Mouse (Mus musculus) A20 (cell line): ENCODE measurements around the gene Rpl13.

Experiments used
- DNase-seq: peaks from one replicate; pipeline ENCODE4 v3.0.0-alpha.2; 2011; ENCODE audit warnings: low read depth, low spot score

Rpl13 gene

DNA sequence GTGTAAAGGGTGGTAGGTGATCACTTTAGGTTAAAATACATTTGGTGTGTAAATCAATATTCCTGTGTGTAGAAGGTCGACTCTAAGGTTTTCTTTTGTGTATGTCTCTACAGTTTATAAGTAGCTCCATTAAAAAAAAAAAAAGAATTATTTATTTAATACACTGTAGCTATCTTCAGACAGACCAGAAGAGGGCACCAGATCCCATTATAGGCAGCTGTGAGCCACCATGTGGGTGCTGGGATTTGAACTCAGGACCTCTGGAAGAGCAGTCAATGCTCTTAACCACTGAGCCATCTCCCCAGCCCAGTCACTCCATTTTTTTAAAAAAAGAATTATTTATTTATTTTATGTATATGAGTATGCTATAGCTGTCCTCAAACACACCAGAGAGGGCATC, 5.9 kb downstream of the Rpl13 start:
- DNase-seq, result peak; percentile 26

DNA sequence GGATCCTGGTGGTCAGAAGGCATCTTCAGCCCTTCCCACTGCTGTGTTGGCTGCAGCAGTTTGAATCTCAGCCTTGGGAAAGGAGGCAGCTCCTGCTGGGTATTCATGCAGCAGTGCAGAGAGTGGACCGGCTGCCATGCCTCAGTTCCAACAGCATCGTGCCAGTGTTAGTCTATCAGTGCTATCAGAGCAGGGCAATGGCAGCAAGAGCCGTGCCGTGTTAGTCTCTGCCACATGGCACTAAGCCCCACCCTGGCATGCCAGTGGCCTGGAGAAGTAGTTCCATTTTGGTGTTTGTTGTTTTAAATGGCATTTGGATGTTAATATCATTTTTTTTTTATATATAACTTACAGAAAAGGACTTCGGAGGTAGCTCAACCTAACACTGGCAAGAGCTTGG, 6.8 kb downstream of the Rpl13 start:
- DNase-seq, result no peak

DNA sequence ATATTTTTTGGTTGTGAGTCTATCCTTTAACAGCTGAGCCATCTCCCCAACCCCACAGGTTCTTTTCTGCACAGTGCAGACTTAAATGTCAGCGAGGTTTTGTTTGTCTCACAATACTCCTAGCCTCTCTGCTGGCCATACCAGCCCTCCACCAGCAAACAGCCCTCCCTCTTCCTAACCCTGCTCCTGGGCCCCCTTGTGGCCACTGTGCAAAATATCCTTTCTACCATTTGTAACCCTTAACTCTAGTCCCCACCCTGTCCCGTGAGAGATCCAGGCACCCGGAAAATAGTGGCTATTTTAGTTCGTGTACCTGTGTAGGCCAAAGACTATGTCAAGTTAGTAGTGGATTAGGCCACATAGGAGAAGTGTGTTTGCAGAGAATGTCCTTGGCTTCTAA, 8.5 kb downstream of the Rpl13 start:
- peak; percentile 66 for DNase-seq

DNA sequence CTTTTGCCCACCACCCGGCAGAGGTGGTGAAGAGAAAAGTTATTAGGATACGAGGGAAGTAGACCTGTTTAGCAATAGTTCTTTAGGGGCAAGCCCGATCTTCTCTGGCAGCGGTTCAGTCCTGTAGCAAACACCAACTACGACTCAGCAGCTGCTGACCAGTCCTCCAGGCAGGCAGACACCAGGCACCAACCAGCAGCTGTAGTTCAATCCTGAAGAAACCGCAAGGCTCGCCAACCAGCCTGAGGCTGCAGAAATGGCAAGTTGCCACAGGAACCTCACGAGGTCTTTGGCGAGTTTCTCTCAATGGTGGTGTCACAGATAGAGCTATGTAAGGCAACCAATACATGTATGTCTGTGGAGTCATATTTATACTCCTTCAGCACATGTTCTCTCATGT, 10.7 kb downstream of the Rpl13 start:
- no peak for DNase-seq

DNA sequence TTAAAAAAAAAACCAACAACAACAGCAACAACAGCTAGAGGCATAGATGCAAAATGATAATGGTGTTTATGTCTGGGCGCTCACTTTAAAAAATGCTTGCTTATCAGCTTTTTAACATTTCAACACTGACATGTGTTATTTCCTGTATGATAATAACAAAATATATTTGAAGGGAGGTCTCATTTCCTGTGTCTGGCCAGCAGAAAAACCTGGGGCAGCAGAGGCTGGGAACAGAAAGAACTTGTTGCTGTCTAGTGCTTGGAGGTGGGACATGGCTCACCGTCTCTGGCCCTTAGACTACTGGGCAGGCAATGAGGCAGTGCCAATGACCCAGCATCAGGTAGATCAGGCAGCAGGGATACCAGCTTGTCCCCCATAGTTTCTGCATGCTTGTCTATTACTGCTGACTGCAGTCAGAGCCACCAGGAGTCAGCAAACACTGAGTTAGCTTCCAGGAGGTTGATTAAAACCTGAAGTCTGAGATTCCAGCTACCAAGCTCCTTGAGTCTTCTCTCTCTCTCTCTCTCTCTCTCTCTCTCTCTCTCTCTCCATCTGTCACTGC, 11.8 kb downstream of the Rpl13 start:
- peak; percentile 13 for DNase-seq

DNA sequence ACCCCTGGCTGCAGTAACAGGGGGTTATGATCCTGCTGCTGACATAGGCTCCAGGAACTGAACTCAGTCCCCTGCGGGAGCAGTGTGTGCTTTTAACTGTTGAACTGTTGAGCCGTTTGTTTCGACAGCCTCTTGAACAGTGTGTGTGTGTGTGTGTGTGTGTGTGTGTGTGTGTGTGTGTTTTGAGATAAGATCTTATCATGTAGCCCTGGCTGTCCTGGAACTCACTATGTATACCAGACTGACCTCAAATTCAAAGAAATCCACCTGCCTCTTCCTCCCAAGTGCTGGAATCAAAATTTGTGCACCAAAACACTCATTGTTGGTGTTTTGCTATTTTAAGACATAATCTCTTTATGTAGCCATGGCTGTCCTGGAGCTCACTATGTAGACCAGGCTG, 12.5 kb downstream of the Rpl13 start:
- DNase-seq, result no peak

DNA sequence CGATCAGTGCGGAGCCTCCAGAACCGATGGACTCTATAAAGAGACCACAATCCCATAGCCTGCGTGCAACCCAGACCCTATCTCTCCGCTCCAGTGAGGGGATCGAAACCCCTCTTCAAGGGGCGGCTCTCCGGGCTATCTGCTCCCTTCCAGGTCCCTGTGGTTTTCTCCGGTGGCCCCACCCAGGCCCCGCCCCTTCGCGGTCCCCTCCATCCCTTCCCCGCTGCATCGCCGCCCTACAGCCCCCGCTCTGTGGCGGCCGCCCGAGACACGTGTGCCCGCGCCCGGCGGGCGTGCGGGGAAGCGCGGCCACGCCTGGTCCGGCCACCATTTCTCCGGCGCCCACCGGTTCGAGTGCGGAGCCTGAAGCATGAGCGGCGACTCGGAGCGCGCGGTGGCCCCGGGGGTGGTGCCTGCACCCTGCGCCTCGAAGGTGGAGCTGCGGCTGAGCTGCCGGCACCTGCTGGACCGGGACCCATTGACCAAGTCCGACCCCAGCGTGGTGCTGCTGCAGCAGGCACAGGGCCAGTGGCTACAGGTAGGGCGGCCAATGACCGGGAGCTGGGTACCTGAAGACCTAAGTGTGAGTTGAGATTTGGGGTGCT, 15.1 kb downstream of the Rpl13 start, which contains the start of gene Cpne7:
TSS of gene Cpne7 (plus strand) at position 248 of the 605 bp plus-strand sequence.
- no peak for DNase-seq

DNA sequence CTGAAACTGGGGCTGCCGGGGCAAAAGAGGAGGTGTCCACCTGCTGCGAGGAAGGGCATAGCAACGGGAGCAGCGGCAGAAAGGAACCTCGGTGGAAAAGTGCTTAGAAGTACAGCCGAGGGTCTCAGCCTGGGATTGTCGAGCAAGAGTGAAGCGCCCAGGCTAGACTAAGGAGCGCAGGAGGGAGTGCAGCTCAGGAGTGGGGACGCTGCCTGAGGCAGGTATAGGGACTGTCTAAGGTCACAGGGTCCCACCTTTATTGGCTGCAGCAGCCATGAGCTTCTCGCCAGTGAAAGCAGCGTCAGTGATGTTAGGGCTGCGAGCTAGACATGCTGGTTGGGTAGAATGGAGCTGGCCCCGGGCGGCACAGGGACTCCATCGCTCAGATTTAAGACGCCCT, 15.6 kb downstream of the Rpl13 start:
- no peak for DNase-seq

DNA sequence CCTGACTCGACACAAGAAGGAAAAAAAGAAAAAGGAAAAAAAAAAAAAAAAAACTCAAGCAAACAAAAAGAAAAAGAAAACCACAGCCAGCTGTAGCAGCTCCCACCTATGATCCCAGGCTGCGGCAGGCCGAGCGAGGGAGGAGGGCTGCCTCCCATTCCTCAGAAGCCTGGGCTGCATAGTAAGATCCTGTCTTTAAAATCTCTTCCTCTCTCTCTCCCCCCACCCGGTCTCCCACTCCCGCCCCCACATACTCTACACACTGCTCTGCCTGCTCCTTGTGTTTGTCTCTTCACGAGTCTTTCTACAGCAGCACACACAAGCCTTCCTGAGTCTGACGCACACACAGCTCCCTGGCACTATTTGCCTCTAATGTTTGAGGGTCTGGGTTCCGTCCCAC, 19.9 kb downstream of the Rpl13 start:
- DNase-seq, result no peak

DNA sequence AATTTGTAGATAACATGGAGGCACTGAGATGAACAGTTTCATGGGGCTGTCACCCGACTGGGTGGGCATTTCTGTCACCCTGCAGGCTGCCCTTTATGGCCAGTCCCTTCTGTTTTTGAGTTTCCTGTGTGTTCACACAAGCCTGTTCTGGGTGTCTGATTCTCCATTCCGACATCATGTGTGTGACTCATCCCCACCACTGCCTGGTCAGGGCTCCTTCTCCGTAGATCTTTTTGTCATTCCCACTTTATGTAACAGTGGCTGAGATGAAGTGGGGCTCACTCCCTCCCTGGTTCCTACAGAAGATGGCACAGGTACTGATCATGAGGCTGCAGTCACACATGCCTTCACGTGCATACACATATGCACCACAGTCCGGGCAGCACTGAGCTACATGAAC, 20.5 kb downstream of the Rpl13 start:
- no peak for DNase-seq

DNA sequence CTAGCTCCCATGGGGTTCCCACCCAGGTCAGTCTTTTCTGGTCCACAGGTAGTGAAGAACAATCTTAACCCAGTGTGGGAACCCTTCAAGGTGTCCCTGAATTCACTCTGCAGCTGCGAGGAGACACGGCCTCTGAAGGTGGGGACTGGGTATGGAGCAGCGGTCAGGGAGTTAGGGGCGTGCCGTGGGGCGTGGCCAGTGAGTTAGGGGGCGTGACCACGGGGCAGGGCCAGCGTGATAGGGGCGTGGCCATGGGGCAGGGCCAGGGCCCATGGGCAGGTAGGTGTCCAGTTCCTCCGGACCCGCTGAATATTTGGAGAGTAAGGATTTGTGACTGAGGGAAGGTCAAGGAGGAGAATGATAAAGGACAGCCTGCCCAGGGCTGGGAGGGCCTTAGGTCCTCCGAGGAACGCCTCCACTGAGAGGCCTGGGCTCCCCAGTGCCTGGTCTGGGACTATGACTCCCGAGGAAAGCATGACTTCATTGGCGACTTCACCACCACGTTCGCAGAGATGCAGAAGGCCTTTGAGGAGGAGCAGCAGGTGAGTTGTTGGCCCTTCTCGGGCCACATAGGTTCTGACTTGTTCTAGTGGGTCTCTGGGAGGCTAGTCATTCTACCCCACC, 24.2 kb downstream of the Rpl13 start:
- peak; percentile 24 for DNase-seq

DNA sequence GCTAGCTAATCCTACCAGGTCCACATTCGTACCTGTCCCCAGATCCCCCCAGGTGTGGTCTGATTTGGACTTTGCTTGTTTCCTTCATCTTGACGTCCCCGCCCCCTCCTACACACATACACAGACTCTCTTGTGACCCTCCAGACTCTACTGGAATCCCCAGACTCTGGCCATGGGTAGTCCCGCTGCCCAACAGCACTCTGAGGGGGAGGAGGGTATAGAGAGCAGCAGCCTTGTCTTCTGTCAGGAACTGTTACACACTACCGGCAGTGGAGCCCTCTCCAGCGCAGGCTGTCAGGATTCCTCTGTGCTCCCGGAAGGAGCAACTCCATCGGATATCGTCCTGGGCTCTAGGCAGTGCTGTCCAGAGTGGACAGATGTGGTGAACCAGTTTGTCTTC, 28.9 kb downstream of the Rpl13 start:
- no peak for DNase-seq

DNA sequence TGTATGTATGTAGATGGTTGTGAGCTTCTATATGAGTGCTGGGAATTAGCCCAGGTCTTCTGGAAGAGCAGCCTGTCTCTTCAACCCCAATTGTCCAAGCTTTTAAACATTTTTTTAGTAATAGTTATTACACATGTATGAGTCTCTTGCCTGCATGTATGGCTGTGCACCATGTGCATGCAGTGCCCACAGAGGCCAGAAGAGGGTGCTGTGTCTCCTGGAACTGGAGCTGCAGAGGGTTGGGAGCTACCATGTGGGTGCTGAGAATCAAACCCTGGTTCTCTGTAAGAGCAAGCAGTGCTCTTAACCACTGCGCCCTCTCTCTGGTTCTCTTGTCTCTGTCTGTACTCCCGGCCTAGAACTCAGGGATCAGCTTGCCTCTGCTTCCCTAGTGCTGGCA, 30.8 kb downstream of the Rpl13 start:
- DNase-seq, result no peak

DNA sequence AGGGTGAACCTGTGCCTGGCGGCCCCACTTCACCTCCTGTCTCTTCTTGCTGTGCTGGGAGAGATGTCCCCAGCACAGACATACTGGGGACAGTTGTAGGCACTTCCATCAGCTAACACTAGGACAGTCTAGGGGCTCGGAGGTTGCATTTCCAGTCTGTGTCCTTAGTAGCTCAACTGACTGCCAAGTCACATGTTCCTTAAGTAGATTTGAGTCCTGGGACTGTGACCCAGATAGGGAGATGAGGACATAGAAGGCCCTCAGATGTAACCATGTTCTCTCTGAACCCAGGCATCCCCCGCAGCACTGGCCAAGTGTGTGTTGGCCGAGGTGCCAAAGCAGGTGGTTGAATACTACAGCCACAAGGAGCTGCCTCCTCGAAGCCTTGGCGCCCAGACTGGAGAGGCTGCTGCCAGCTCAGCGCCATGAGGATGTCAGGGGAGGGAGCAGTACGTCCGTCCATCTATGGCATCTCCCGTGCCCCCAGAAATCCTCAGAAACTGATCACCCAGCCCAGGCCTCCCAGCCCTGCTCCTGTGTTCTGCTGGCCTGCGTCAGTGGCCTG, 32.1 kb downstream of the Rpl13 start:
- no peak for DNase-seq

DNA sequence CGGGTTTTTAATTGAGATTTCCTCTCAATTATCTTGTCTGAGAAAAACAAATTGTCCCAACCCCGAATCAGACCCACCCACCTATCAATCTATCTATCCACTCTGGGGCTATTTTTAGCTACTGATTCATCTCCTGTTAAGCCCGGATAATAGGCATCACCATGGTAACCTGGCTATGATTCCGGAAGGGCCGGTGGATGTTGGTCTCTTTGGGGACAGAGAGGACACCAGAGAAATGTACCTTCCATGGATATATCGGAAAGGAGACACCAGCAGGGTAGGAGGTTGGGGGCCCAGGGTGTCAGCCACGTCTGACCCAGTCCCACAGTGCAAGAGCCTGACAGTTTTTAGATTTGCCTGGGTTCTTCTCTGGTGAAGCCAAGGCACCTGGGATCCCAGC, 33.3 kb downstream of the Rpl13 start:
- no peak for DNase-seq

DNA sequence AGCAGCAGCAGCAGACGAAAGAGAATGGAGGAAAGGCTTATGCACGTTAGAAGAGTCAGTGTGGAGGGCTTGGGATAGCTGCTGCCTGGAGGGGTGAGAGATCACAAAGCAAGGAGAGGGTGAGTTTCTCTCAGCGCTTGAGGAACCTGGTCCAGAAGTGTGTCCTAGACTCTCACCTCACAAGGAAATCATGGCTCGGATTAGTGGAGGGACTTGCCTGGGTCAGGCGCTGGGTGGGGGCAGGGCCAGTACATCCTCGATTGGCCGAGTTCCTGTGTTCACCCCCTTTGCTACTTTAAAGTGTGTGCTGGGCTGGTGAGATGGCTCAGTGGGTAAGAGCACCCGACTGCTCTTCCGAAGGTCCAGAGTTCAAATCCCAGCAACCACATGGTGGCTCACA, 33.7 kb downstream of the Rpl13 start:
- DNase-seq, result no peak

DNA sequence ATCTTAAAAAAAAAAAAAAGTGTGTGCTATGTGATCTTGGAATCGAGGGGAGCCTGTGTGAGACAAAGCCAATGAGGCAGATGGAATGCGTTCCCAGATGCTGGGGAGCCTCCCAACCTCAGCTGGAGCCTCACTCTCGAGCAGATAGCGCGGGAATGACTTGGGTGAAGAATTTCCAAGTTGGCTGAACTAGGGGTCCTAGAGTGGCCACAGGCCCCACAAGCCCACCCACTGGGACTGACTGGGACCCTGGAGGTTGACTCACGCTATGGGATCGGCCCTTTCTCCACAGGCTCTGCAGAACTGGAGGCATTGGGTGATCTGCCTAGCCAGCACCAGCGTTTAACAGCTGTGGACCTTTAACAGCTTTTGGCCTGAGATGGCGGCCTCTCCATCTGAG, 34.1 kb downstream of the Rpl13 start:
- no peak for DNase-seq

DNA sequence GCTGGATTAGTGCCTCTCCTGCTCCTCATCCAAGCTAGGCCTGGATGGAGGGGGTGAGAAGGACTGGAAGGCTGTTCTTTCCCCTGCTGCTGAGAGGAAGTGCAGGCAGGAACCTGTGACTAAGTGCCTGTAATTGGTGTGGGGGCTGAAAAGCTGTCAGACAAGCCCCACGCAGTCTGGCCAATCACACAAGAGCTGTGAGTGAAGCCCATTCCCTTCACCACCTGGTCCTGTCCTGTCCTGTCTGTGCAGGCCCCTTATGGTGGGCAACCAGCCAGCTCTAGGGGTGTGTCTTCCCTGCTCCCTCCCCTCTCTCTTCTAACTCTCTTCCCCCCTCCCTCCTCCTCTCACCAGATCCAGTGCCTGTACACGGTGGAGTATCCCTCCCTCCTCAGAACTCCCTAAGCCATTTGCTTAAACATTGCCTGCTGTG, 35.5 kb downstream of the Rpl13 start:
- no peak for DNase-seq

DNA sequence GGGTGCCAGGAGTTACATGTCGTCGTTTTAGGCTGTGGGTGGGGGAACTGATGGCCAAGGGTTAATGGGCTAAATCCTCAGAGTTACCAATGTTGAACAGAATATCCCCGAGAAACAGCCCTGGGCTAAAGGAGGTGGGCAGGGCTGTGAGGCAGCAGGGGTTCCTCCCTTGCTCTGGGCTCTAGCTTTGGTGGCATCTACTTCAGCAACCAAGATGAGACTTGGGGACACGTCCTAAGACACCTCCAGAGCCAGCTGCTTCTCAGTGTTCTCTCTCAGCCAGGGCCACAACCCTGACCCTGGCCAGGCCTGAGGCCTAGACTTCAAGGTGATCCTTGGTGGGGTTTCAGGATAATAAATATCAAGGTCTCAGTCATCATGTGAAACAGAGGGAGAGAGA, 36.6 kb downstream of the Rpl13 start:
- DNase-seq, result no peak

DNA sequence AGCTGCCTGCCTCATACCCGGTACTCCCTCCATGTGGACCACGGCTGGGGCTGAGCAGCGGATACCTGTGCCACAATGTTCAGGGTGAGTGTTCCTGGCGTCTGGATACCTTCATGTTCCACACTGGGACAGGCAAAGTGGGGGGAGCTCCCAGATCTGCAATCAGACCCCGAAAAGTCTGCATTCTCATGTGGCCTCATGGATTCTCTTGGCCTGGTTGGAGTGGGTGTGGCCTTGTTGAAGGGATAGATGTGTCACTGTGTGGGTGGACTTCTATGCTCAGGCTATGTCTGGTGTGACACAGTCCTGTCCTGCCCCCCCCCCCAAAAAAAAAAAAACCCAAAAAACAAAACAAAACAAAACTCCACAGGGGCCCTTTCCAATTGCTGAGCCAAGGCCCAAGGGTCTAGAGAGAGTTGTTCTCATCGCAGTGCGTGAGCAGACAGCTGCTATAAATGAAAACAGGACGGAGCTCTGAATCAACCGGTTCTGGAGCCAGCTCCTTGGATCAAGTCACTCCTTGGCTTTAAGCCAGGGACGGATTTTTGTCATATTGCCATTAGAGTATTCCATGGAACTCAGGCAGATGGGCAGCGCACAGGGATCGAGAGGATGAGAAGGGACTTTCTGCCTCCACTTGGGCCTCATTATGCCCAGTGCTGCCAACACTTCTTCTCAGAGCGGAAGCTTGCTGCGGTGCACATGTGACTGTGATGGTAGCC, 39.8 kb downstream of the Rpl13 start:
- no peak for DNase-seq

DNA sequence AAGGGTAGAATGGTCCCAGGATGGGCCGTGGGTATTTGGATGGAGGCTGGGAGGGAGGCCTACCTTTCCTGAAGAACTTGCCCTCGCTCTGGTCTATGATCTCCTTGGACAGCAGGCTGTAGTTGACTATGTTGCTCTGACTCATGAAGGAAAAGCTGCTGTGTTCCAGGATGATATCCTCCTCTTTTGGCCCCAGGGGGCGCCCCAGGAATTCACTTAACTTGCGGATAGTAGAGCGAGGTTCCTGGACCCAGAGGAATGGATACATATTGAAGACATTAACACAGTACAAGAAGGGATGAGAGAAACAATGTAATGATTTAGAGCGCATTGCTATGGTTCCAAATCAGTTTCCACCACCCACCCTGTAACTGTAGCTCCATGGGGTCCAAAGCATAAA, 43.1 kb downstream of the Rpl13 start:
- no peak for DNase-seq

DNA sequence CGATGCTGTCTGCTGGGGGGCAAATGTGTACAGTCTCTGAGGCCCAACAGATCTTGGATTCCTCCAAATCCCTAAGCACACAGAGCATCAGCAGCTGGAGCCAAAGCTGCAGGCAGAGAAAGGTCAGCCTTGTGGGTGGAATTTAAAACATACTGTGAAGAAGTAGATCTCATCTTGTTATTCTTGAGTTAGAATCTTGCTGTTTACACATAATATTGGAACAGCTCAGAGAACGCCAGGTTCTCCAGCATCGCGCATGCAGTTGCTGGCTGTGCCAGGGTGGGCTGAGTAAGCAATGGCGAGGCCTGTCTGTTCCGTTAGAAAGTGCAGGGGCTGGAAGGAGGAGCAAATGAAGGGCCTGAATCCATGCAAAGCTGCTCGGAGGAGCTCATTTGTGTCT, 44.2 kb downstream of the Rpl13 start:
- DNase-seq, result no peak
